Mouse (Mus musculus): ENCODE measurements around the gene Ccdc177. TPM values are rescaled to one million over a fixed set of nuclear protein-coding genes. Genes with fewer than 3 reads are reported as not detected.

The Ccdc177 gene
- not detected in 2 replicates for polyA plus RNA-seq (2012; rRNA removed)

GRCm38 (mm10) chr12:80760396-80760801, at the start of gene Ccdc177:
Ccdc177 (minus strand) TSS chr12:80760687.
- Histone ChIP-seq H3K36me3 (ENCODE audit: control insufficient read depth, insufficient read depth, low read length) (no peaks in the 10 kb centered on the region), H3K27ac (ENCODE audit: control insufficient read depth, insufficient read depth, low read length) (no peak within 1 kb of the TSS), H3K4me3 (ENCODE audit: control insufficient read depth, insufficient read depth, low read length) (no peak within 1 kb of the TSS), H3K4me1 (replicated peaks; ENCODE audit: control insufficient read depth, insufficient read depth, low read length) (peaks cover 24% of the 10 kb centered on the region), H3K27me3 (ENCODE audit: control insufficient read depth, insufficient read depth, low read length) (peaks cover 36% of the 10 kb centered on the region)
- peak; percentile 82; the same call in 1 of the 2 replicates for TF ChIP-seq CTCF (IDR thresholded peaks at IDR 0.05; ENCODE audit: borderline replicate concordance, control insufficient read depth, extremely low read depth, insufficient read depth, low read length, poor library complexity)
- TF ChIP-seq POLR2A (IDR thresholded peaks at IDR 0.05; ENCODE audit: control insufficient read depth, extremely low read depth, insufficient read depth, low read length, poor library complexity) = no peak
- 3% methylated on average over 24 of the region's 24 CpGs for WGBS
- peak; percentile 80 for DNase-seq

- Histone ChIP-seq H3K27ac (ENCODE audit: control insufficient read depth, insufficient read depth, low read length) (no peak overlapping the region), H3K4me1 (replicated peaks; ENCODE audit: control insufficient read depth, insufficient read depth, low read length) (peaks cover 7% of the 10 kb centered on the region), H3K4me3 (ENCODE audit: control insufficient read depth, insufficient read depth, low read length) (no peak overlapping the region), H3K27me3 (ENCODE audit: control insufficient read depth, insufficient read depth, low read length) (no peaks in the 10 kb centered on the region), H3K36me3 (ENCODE audit: control insufficient read depth, insufficient read depth, low read length) (no peaks in the 10 kb centered on the region)
- WGBS = 36% methylated on average over 2 of the region's 2 CpGs
- DNase-seq = no peak
- TF ChIP-seq CTCF (IDR thresholded peaks at IDR 0.05; ENCODE audit: borderline replicate concordance, control insufficient read depth, extremely low read depth, insufficient read depth, low read length, poor library complexity) (no peak), POLR2A (IDR thresholded peaks at IDR 0.05; ENCODE audit: control insufficient read depth, extremely low read depth, insufficient read depth, low read length, poor library complexity) (no peak)
Measured at GRCm38 (mm10) chr12:80810005-80810404, 49.5 kb upstream of the Ccdc177 start.

- Histone ChIP-seq H3K4me1 (replicated peaks; ENCODE audit: control insufficient read depth, insufficient read depth, low read length) (peaks cover 7% of the 10 kb centered on the region), H3K36me3 (ENCODE audit: control insufficient read depth, insufficient read depth, low read length) (no peaks in the 10 kb centered on the region), H3K27me3 (ENCODE audit: control insufficient read depth, insufficient read depth, low read length) (no peaks in the 10 kb centered on the region), H3K4me3 (ENCODE audit: control insufficient read depth, insufficient read depth, low read length) (no peak overlapping the region), H3K27ac (ENCODE audit: control insufficient read depth, insufficient read depth, low read length) (no peak overlapping the region)
- no peak for DNase-seq
- TF ChIP-seq CTCF (IDR thresholded peaks at IDR 0.05; ENCODE audit: borderline replicate concordance, control insufficient read depth, extremely low read depth, insufficient read depth, low read length, poor library complexity) (no peak), POLR2A (IDR thresholded peaks at IDR 0.05; ENCODE audit: control insufficient read depth, extremely low read depth, insufficient read depth, low read length, poor library complexity) (no peak)
- 96% methylated on average over 2 of the region's 2 CpGs for WGBS
Measured at GRCm38 (mm10) chr12:80807451-80808085, 47.1 kb upstream of the Ccdc177 start.

GRCm38 (mm10) chr12:80804861-80805428, 44.5 kb upstream of the Ccdc177 start:
- H3K27ac ChIP-seq (ENCODE audit: control insufficient read depth, insufficient read depth, low read length) = no peak overlapping the region
- no peak for DNase-seq
- 66% methylated on average over 6 of the region's 6 CpGs for WGBS
- H3K4me3 ChIP-seq (ENCODE audit: control insufficient read depth, insufficient read depth, low read length) = no peak overlapping the region
- TF ChIP-seq POLR2A (IDR thresholded peaks at IDR 0.05; ENCODE audit: control insufficient read depth, extremely low read depth, insufficient read depth, low read length, poor library complexity) = no peak
- no peak for TF ChIP-seq CTCF (IDR thresholded peaks at IDR 0.05; ENCODE audit: borderline replicate concordance, control insufficient read depth, extremely low read depth, insufficient read depth, low read length, poor library complexity)
- H3K27me3 ChIP-seq (ENCODE audit: control insufficient read depth, insufficient read depth, low read length) = no peaks in the 10 kb centered on the region
- H3K4me1 ChIP-seq (replicated peaks; ENCODE audit: control insufficient read depth, insufficient read depth, low read length) = peaks cover 5% of the 10 kb centered on the region
- no peaks in the 10 kb centered on the region for H3K36me3 ChIP-seq (ENCODE audit: control insufficient read depth, insufficient read depth, low read length)

GRCm38 (mm10) chr12:80803924-80804323, 43.4 kb upstream of the Ccdc177 start:
- 74% methylated on average over 3 of the region's 3 CpGs for WGBS
- Histone ChIP-seq H3K27me3 (ENCODE audit: control insufficient read depth, insufficient read depth, low read length) (no peaks in the 10 kb centered on the region), H3K36me3 (ENCODE audit: control insufficient read depth, insufficient read depth, low read length) (no peaks in the 10 kb centered on the region), H3K4me3 (ENCODE audit: control insufficient read depth, insufficient read depth, low read length) (no peak overlapping the region), H3K27ac (ENCODE audit: control insufficient read depth, insufficient read depth, low read length) (no peak overlapping the region), H3K4me1 (replicated peaks; ENCODE audit: control insufficient read depth, insufficient read depth, low read length) (peaks cover 2% of the 10 kb centered on the region)
- DNase-seq = no peak
- no peak for TF ChIP-seq CTCF (IDR thresholded peaks at IDR 0.05; ENCODE audit: borderline replicate concordance, control insufficient read depth, extremely low read depth, insufficient read depth, low read length, poor library complexity)
- TF ChIP-seq POLR2A (IDR thresholded peaks at IDR 0.05; ENCODE audit: control insufficient read depth, extremely low read depth, insufficient read depth, low read length, poor library complexity) = no peak

- TF ChIP-seq CTCF (IDR thresholded peaks at IDR 0.05; ENCODE audit: borderline replicate concordance, control insufficient read depth, extremely low read depth, insufficient read depth, low read length, poor library complexity) = no peak
- TF ChIP-seq POLR2A (IDR thresholded peaks at IDR 0.05; ENCODE audit: control insufficient read depth, extremely low read depth, insufficient read depth, low read length, poor library complexity) = no peak
- DNase-seq = no peak
- Histone ChIP-seq H3K4me3 (ENCODE audit: control insufficient read depth, insufficient read depth, low read length) (no peak overlapping the region), H3K27ac (ENCODE audit: control insufficient read depth, insufficient read depth, low read length) (no peak overlapping the region), H3K4me1 (replicated peaks; ENCODE audit: control insufficient read depth, insufficient read depth, low read length) (peaks cover 2% of the 10 kb centered on the region), H3K27me3 (ENCODE audit: control insufficient read depth, insufficient read depth, low read length) (no peaks in the 10 kb centered on the region), H3K36me3 (ENCODE audit: control insufficient read depth, insufficient read depth, low read length) (no peaks in the 10 kb centered on the region)
- WGBS = 97% methylated on average over 1 of the region's 1 CpGs
Measured at GRCm38 (mm10) chr12:80801443-80801842, 41.0 kb upstream of the Ccdc177 start.
